Mouse (Mus musculus) olfactory bulb, adult 2 months (tissue): Measurements from ENCODE around the gene Defb28. TPM values are rescaled to one million over a fixed set of nuclear protein-coding genes. Genes with fewer than 3 reads are reported as not detected.

ENCODE experiments used
- H3K27ac ChIP-seq: fragments of 200-500 bp; 2 replicates; pipeline ENCODE4 v1.5.1; 2012; ENCODE audit warnings: low read depth, low read length; ENCODE audit not compliant: insufficient read depth
- H3K4me1 ChIP-seq: fragments of 200-500 bp; 2 replicates; pipeline ENCODE4 v1.6.1; 2012; ENCODE audit warnings: low read length; ENCODE audit not compliant: control insufficient read depth, insufficient read depth
- H3K4me3 ChIP-seq: fragments of 200-500 bp; 2 replicates; pipeline ENCODE4 v1.5.1; 2012; ENCODE audit warnings: mild to moderate bottlenecking, low read depth, low read length, moderate library complexity; ENCODE audit not compliant: insufficient read depth
- CTCF ChIP-seq: fragments of 200-500 bp; IDR thresholded peaks from 2 replicates; pipeline ENCODE4 v1.5.1; 2012; ENCODE audit warnings: low read depth, mild to moderate bottlenecking, low read length, moderate library complexity; ENCODE audit not compliant: insufficient read depth
- POLR2A ChIP-seq: fragments of 200-500 bp; IDR thresholded peaks from 2 replicates; pipeline ENCODE4 v1.6.1; 2012; ENCODE audit warnings: mild to moderate bottlenecking, low read depth, low read length, moderate library complexity; ENCODE audit not compliant: insufficient read depth
- WGBS: fragments of 180-500 bp; shearing (Covaris S2); methylation state at CpG from one replicate; pipeline ENCODE4 v1.1.7; 2018; 5-methylcytosine and 5-hydroxymethylcytosine counted together
- polyA plus RNA-seq: library from polyadenylated mRNA; stranded (reverse); fragments of >200 nt; gene quantifications from 2 replicates; pipeline ENCODE4 v1.2.4, GENCODE M21; 2012; ENCODE audit warnings: low replicate concordance; ENCODE audit not compliant: missing spikeins, insufficient read depth, insufficient read length

Defb28 gene
- polyA plus RNA-seq, 1 experiment: not detected

DNA sequence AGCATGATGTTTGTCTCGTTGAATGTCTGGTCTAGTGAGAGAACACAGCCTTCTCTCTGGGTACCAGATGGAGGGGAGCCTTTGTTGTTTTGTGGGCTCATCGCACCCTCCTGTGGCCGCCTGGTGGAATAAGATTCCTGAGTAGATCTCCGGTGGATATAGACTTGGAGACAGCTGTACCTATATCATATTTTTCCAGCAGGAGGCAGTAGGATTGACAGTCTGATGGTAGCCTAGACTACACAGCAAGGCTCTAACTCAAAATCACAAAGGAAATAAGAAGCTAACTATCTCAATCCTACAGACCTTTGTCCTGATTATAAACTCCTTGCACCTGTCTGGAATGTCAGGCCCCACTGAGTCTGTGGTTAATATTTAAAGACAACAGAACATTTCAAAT, 26.6 kb downstream of the Defb28 start:
- Histone ChIP-seq H3K4me1 (0 out of 2 replicates have a peak, but pooled peaks cover 2% of the 10 kb centered on the region), H3K27ac (no peak overlapping the region), H3K4me3 (no peak overlapping the region)
- 19% methylated on average over 4 of the region's 4 CpGs for WGBS
- 0 out of 2 replicates have a peak, but pooled peaks have one; percentile 11 for TF ChIP-seq CTCF
- no peak for TF ChIP-seq POLR2A

DNA sequence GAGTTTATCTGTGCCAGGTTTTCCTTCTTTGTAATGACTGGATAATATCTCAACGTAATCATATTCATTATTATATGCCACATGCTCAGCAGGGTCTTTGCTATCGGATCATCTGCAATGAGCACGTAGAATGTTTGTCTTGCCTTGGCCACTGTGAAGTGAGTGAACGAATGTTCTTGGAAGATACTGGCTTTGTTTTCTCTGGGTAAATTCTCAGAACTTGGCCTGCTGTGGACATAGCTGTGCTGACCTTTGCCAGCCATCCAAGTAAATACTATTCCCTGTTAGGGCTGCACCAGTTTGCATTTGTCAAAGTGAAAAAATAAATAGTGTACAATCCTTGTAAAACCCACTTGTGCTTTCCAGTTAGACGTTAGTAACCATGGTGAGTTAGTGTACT, 30.1 kb downstream of the Defb28 start:
- TF ChIP-seq CTCF: no peak
- no peak for TF ChIP-seq POLR2A
- H3K4me1 ChIP-seq: 0 out of 2 replicates have a peak, but pooled peaks cover 2% of the 10 kb centered on the region
- H3K4me3 ChIP-seq: no peak overlapping the region
- WGBS: 83% methylated on average over 5 of the region's 5 CpGs
- H3K27ac ChIP-seq: no peak overlapping the region

DNA sequence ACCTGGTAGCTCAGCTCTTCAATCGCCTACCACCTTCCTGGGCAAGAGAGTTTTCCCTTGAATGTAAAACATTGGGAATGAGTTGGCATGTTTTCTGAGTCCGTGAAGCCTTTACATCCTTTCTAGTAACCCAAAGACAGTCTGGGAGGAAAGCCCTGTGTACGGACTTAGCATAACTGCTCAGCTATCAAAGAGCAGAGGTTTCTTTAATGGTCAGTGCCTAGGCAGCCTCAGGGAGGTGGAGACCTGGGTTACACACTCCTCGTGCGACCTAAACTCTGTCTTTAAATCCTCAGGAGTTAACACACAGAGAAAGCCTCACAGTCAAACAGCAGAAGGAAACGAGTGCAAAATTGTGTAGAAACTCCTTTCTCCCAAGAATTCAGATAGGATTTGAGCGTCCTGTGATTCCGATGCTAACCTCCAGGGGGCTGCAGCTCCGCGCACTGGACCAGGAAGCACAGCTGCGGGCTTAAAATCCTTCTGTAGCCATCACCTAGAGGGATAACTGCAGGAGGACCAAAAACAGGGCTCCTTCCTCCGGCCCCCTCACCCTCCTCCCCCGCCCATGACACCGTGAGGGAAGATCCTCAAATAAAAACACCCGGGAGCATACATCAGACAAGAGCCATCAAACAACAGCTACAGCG, 35.8 kb downstream of the Defb28 start:
- 10% methylated on average over 16 of the region's 16 CpGs for WGBS
- no peak overlapping the region for H3K27ac ChIP-seq
- no peak for TF ChIP-seq POLR2A
- TF ChIP-seq CTCF: peak; percentile 84
- no peak overlapping the region for H3K4me3 ChIP-seq
- H3K4me1 ChIP-seq: no peaks in the 10 kb centered on the region

GRCm38 (mm10) chr2:152556655-152557054, 38.6 kb downstream of the Defb28 start:
- Histone ChIP-seq H3K4me1 (no peaks in the 10 kb centered on the region), H3K4me3 (no peak overlapping the region), H3K27ac (no peak overlapping the region)
- TF ChIP-seq POLR2A (no peak), CTCF (no peak)
- 89% methylated on average over 7 of the region's 7 CpGs for WGBS

DNA sequence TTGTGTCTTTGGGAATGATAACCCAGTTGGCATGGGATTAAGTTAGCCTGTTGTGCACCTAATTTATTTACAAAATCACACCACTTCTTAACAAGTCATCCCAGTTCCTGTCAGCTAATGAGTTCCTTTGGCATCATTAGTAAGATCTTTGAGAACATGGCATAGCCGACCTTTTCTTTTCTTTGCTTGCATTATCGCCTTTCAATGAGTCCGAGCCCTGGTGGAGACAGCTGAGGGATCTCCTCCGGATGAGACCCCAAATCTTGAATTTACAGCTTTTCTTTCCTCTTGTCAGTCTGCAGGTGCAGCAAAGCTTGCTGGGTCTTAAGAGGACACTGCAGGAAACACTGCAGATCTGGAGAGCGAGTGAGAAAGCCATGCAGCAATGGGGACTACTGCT, 51.0 kb downstream of the Defb28 start, which contains the start of gene Gm17416:
Gene Gm17416, plus strand, starts transcription at position 301 of the 400 bp plus-strand sequence.
- no peak within 1 kb of the TSS for H3K4me3 ChIP-seq
- H3K4me1 ChIP-seq: no peaks in the 10 kb centered on the region
- no peak for TF ChIP-seq CTCF
- no peak for TF ChIP-seq POLR2A
- WGBS: 80% methylated on average over 5 of the region's 5 CpGs
- H3K27ac ChIP-seq: no peak within 1 kb of the TSS

DNA sequence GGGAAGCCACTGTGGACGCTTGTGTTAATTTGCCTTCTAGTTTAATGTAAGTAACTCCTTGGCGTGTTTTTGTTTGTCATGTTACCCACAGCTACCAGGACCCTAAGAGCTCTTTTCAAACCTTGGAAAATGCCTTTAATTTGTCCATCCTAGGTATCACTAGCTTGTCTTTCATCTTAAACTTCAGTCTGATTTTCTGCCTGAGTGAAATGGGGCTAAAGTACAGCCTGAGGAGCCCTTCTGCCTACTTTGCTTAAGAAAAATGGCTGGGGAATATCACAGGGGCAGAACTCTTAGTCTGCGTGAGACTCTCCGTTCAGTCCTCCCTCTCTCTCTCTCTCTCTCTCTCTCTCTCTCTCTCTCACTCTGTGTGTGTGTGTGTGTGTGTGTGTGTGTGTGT, 51.8 kb downstream of the Defb28 start:
- WGBS: 81% methylated on average over 4 of the region's 4 CpGs

GRCm38 (mm10) chr2:152570313-152570712, 52.3 kb downstream of the Defb28 start:
- Histone ChIP-seq H3K4me1 (no peaks in the 10 kb centered on the region), H3K4me3 (no peak overlapping the region), H3K27ac (no peak overlapping the region)
- 83% methylated on average over 6 of the region's 6 CpGs for WGBS
- TF ChIP-seq POLR2A (no peak), CTCF (no peak)

More for the DNA sequence above, 51.8 kb downstream of the Defb28 start:
- no peak for TF ChIP-seq POLR2A
- no peak for TF ChIP-seq CTCF
- no peak overlapping the region for H3K4me3 ChIP-seq
- no peaks in the 10 kb centered on the region for H3K4me1 ChIP-seq
- no peak overlapping the region for H3K27ac ChIP-seq

Other genes starting within 250 kb of the Defb28 start
- not detected in 2 replicates for gene Tbc1d20, start 224.4 kb upstream of the Defb28 start, polyA plus RNA-seq
- not detected in 2 replicates for gene Rbck1, start 185.6 kb upstream of the Defb28 start, polyA plus RNA-seq
- not detected in 2 replicates for gene Trib3, start 174.2 kb upstream of the Defb28 start, polyA plus RNA-seq
- gene Nrsn2, start 141.6 kb upstream of the Defb28 start, polyA plus RNA-seq: not detected in 2 replicates
- gene Sox12, start 120.2 kb upstream of the Defb28 start, polyA plus RNA-seq: not detected in 2 replicates
- not detected in 2 replicates for gene Zcchc3, start 103.2 kb upstream of the Defb28 start, polyA plus RNA-seq
- gene 6820408C15Rik, start 102.7 kb upstream of the Defb28 start, polyA plus RNA-seq: not detected in 2 replicates
- gene Defb23, start 53.6 kb upstream of the Defb28 start, polyA plus RNA-seq: not detected in 2 replicates
- gene Defb20, start 41.2 kb upstream of the Defb28 start, polyA plus RNA-seq: not detected in 2 replicates
- not detected in 2 replicates for gene Defb22, start 28.1 kb upstream of the Defb28 start, polyA plus RNA-seq
- gene Defb26, start 6.6 kb upstream of the Defb28 start, polyA plus RNA-seq: not detected in 2 replicates
- not detected in 2 replicates for gene Defb29, start 21.8 kb downstream of the Defb28 start, polyA plus RNA-seq
- not detected in 2 replicates for gene Gm17416, start 51.1 kb downstream of the Defb28 start, polyA plus RNA-seq
- gene Defb21, start 54.5 kb downstream of the Defb28 start, polyA plus RNA-seq: not detected in 2 replicates
- gene Defb19, start 62.1 kb downstream of the Defb28 start, polyA plus RNA-seq: not detected in 2 replicates
- gene Defb45, start 81.1 kb downstream of the Defb28 start, polyA plus RNA-seq: not detected in 2 replicates
- not detected in 2 replicates for gene Defb36, start 86.1 kb downstream of the Defb28 start, polyA plus RNA-seq
- not detected in 2 replicates for gene Defb25, start 104.8 kb downstream of the Defb28 start, polyA plus RNA-seq
- gene Rem1, start 108.7 kb downstream of the Defb28 start, polyA plus RNA-seq: not detected in 2 replicates
- not detected in 2 replicates for gene H13, start 151.2 kb downstream of the Defb28 start, polyA plus RNA-seq
- not detected in 2 replicates for gene Mcts2, start 168.8 kb downstream of the Defb28 start, polyA plus RNA-seq
- not detected in 2 replicates for gene Id1, start 218.0 kb downstream of the Defb28 start, polyA plus RNA-seq
- not detected in 2 replicates for gene Cox4i2, start 235.9 kb downstream of the Defb28 start, polyA plus RNA-seq